Comparison of ENCODE assay signal across 26 mouse cellular contexts in the genomic region with DNA sequence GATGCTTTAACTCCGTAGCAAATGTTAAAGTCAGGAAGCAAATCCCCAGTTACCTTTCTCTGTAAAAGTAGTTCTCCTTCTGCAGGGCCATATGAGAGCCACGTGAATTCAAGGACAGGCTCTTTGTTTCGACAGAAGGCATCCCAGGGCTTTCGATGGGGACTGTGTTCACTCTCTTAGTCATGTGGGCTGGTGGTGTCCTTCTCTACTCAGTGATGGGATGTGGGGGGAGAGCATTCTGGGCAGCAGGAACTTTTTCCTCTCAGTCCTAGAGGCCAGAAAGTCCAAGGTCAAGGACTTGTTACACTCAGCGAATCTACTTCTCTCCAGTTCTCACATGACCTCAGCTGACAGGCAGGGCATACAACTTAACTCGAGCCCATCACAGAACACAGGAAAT.
DNase-seq lines count a peak whose midpoint lies in the region; ATAC-seq and TF ChIP-seq lines count a peak whose summit lies in the region.
"Had no signal": no experiment of that assay in that cellular context is flagged by ENCODE, and none has a peak within 500 bp of the region (broad histone marks: within the 10 kb centered on the region; RNA-seq: fewer than 3 reads in every experiment).

No protein-coding gene starts in this region.

- peak; percentile 68 for DNase-seq in ES-CJ7 (ENCODE audit: low read depth, low spot score)
- DNase-seq in ES-E14 (ENCODE audit: low read depth, low spot score): peak; percentile 27
- peak; percentile 67 for DNase-seq in adrenal gland, adult 2 months
- DNase-seq in adrenal gland, postnatal 14 days: peak; percentile 38
- no peak for DNase-seq in spleen, postnatal 14 days (ENCODE audit: low spot score in 2 of 2)
- no peak for DNase-seq in kidney, adult 18-20 months
- DNase-seq: cerebellum, adult 11-12 months; cerebellum, adult 9-10 months; cerebellum, postnatal 36 days; embryo, embryonic 11 days; gastrocnemius, postnatal 25 days; heart, adult 18-20 months; heart, postnatal 14 days; heart, postnatal 4 days; kidney, adult 8-10 months had no signal

- H3K27ac ChIP-seq in ES-E14 (ENCODE audit: insufficient read depth, low read depth, low read length, poor library complexity, severe bottlenecking): no peak overlapping the region
- H3K27ac ChIP-seq: embryonic facial prominence, embryonic 10.5 days; embryonic facial prominence, embryonic 13.5 days; forebrain, embryonic 12.5 days; forebrain, embryonic 15.5 days; heart, embryonic 13.5 days; hindbrain, embryonic 14.5 days; hindbrain, postnatal 0 days; kidney, embryonic 15.5 days had no signal

- no peaks in the 10 kb centered on the region for H3K36me3 ChIP-seq in ES-E14 (ENCODE audit: control insufficient read depth, insufficient read depth, low read length, poor library complexity, severe bottlenecking)
- H3K36me3 ChIP-seq: embryonic facial prominence, embryonic 10.5 days; embryonic facial prominence, embryonic 13.5 days; forebrain, embryonic 12.5 days; forebrain, embryonic 15.5 days; heart, embryonic 13.5 days; kidney, embryonic 15.5 days had no signal

- ATAC-seq in inflammation-experienced regulatory T-cells, adult 6 months: no peak
- ATAC-seq: forebrain, embryonic 15.5 days; hindbrain, postnatal 0 days; intestine, postnatal 0 days had no signal

- peaks cover 4% of the 10 kb centered on the region in 2 experiments; a peak in 1 of 4 replicates for H3K4me1 ChIP-seq in ES-E14 (ENCODE audit: control insufficient read depth in 2 of 2, insufficient read depth in 2 of 2, low read length in 2 of 2, poor library complexity in 1 of 2)
- H3K4me1 ChIP-seq: embryonic facial prominence, embryonic 13.5 days; forebrain, embryonic 15.5 days; heart, embryonic 13.5 days; kidney, embryonic 15.5 days had no signal

- H3K4me3 ChIP-seq in ES-E14 (ENCODE audit: insufficient read depth in 1 of 2, low read depth in 1 of 2, low read length in 2 of 2, poor library complexity in 1 of 2, severe bottlenecking in 1 of 2): no peak overlapping the region
- H3K4me3 ChIP-seq: embryonic facial prominence, embryonic 10.5 days; embryonic facial prominence, embryonic 13.5 days; erythroblast, embryonic 14.5 days; forebrain, embryonic 12.5 days; forebrain, embryonic 15.5 days; heart, embryonic 13.5 days; kidney, embryonic 15.5 days had no signal

- no peak overlapping the region for H3K9ac ChIP-seq in ES-E14 (ENCODE audit: insufficient read depth, low read depth, low read length, poor library complexity, severe bottlenecking)
- H3K9ac ChIP-seq: embryonic facial prominence, embryonic 13.5 days; forebrain, embryonic 12.5 days; forebrain, embryonic 15.5 days; heart, embryonic 13.5 days; hindbrain, embryonic 14.5 days; kidney, embryonic 15.5 days had no signal

- H3K9me3 ChIP-seq in ES-E14 (ENCODE audit: control insufficient read depth, insufficient read depth, low read depth, low read length): no peaks in the 10 kb centered on the region
- H3K9me3 ChIP-seq: embryonic facial prominence, embryonic 10.5 days; embryonic facial prominence, embryonic 13.5 days; forebrain, embryonic 12.5 days; forebrain, embryonic 15.5 days; heart, embryonic 13.5 days; kidney, embryonic 15.5 days had no signal

- in situ Hi-C loops in ES-E14 (cut with MboI; ENCODE audit: low sequenced_read_pairs in 2 of 2, unreplicated experiment in 2 of 2): no loop called here

TF ChIP-seq in ES-E14, 5 proteins besides CTCF, POLR2A, EP300 and RAD21:
- TF ChIP-seq ZNF384 (IDR thresholded peaks at IDR 0.05; ENCODE audit: low read depth, low read length): no peak
- no peak for TF ChIP-seq HCFC1 (IDR thresholded peaks at IDR 0.05; ENCODE audit: borderline replicate concordance, insufficient read depth, low read length)
TF ChIP-seq in ES-E14: peak in this region for 0.

Comparison
In these comparisons a context has a peak if more than half of its experiments do, and no peak if none do; other contexts are left out.
1. DNase-seq: peak in ES-CJ7 (single experiment), ES-E14 (single experiment), adrenal gland, adult 2 months (single experiment) and adrenal gland, postnatal 14 days (single experiment); none in spleen, postnatal 14 days (0 of 2) and kidney, adult 18-20 months (single experiment).